Mouse (Mus musculus) hematopoietic stem cell, adult 5-6 weeks (primary cell): ENCODE measurements around the gene Adamts12. TPM values are rescaled to one million over a fixed set of nuclear protein-coding genes. Genes with fewer than 3 reads are reported as not detected.

ENCODE experiments used
- ATAC-seq, 2 experiments: fragments of 125-278 bp in 1 of 2; replicated peaks in 1 of 2; 2 replicates each; pipeline ENCODE4 v1.8.0; 2016 to 2017; ENCODE audit warnings: inconsistent platforms in 2 of 2, mild to moderate bottlenecking in 2 of 2, moderate number of reproducible peaks in 2 of 2, low read depth in 1 of 2, moderate TSS enrichment in 1 of 2; ENCODE audit not compliant: low FRiP score in 2 of 2, poor library complexity in 2 of 2, severe bottlenecking in 2 of 2, insufficient read depth in 1 of 2, low TSS enrichment in 1 of 2
- total RNA-seq: library from RNA; stranded (forward); fragments of 172-1452, 232-1000 nt; gene quantifications from 2 replicates; pipeline ENCODE4 v1.2.3, GENCODE M21; 2017

Gene Adamts12
- total RNA-seq, 1 experiment from 2014 or later: 0.74 TPM

DNA sequence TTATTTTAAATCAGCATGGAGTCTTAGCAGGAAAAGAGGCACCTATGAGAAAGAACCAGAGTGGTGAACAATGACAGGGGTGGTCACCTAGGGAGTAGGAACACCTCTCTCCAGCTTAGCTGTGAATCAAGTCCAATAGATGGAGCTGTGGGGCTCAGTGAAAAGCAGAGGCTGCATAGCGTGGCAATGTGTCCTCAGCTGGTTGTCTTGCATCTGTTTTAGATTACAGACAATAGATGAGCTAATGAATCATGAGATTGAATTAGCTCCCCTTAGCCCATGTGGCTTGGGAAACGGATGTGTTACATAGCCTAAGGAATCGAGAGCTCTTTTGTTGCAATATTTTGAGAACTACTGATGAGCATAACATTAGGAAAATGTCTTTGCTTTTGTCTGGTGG, 291.3 kb downstream of the Adamts12 start:
- no peak for ATAC-seq

- ATAC-seq: no peak
Measured at GRCm38 (mm10) chr15:11357501-11357900, 292.9 kb downstream of the Adamts12 start.

- ATAC-seq: no peak
Measured at GRCm38 (mm10) chr15:11360888-11361287, 296.3 kb downstream of the Adamts12 start.

DNA sequence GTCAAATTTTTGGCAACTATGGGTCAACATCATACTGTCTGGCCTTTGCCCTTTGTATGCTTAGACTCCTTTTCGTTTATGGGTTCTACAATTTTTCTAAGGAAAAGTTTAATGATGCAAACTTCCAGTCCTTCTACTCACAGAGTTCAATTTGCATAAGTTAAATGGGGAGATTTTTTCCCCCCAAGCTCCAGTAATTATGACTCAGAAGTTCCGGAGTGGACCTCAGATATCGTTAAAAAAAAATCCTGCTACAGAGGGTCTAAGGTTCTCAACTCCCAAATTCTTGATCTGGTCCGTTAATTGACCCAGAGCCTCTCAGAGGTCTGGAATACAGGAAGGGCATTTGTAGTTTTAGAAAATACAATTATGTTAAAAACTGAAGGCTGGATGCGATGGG, 297.2 kb downstream of the Adamts12 start:
- ATAC-seq: no peak

DNA sequence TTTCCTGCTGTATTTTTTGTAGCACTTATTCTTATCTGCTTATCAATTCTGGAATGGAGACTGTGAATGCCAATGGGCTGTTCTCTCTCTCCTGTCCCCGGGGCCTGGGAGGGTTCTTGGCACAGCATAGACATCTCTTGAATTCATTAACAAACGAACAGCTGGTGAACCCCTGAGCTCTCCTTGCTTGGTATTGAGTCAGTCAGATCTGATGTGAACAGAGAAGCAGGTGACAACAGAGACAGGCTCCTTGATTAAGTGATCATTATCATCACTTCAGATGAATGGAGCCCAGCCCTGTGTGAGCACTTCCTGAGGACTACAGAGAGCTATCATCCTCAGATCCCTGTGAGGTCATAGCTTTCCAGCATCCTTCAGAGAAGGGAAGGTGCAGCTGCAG, 299.5 kb downstream of the Adamts12 start:
- no peak for ATAC-seq

DNA sequence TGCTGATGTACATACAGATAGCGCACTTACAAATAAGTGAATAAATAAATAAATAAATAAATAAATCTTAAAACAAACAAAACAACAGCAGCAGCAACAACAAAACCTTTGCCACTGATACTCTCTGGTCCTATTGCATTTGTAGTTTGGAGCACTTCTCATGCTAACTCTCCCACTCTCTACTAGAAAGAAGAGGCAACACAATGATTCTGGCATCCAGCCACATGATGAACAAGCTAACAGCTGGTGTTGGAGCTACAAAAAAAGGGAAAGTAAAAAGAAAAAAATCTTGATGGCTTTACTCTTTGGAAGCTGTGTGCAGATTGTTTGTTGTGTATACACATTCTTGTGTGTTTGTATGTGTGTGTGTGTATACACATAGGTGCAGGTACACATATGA, 300.2 kb downstream of the Adamts12 start:
- ATAC-seq: no peak

- no peak for ATAC-seq
Measured at GRCm38 (mm10) chr15:11369572-11369971, 305.0 kb downstream of the Adamts12 start.

DNA sequence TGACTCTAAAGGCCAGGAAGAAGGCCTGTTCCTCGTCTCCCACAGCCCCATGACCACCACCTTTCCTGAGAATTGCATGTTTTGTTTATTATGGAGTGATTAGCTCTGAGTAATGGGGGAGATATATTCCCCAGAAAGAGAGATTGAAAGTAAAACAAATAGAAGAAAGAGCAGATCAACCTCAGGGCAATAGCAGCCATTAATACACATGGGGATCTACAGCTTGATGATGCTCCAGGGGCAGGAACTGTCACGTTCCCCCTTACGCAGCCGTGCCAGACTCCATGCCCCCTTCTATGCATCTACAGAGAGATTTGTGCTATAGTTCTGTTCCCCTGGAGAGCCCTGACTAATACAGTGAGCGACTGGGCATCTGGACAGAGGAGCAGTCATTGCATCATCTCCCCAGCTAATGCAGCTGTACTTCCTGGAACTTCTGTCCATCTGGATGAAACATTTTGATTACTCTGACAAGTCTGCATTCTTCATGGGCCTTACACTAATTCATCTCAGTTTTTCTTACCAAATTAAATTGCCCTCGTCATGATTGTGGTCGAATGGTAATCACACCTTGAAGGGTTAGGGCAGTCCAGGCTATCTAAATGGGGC, 306.0 kb downstream of the Adamts12 start:
- ATAC-seq: no peak

GRCm38 (mm10) chr15:11379431-11380086, 315.0 kb downstream of the Adamts12 start:
- no peak for ATAC-seq

DNA sequence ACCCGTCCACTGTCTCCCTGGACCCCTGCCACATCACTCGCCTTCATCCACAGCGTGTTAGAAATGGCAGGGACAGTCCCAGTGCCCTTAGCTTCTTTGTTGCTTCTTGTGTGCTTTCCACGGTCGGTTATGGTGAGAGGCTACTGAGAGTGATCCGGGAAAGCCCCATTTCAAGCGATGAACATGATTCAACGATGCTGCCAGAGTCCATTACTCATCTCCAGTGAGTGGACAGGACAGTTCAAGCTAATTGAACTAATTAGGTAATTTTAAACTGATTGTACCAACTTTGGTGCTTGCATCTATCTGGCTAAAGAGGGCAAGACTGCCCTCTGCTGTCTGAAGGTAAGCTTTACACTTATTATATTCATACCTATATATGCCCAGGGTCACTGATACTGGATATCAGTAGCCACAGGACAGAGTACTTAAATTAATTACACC, 315.5 kb downstream of the Adamts12 start:
- ATAC-seq: peak; percentile 53 to 59; a peak in 3 of 4 replicates

DNA sequence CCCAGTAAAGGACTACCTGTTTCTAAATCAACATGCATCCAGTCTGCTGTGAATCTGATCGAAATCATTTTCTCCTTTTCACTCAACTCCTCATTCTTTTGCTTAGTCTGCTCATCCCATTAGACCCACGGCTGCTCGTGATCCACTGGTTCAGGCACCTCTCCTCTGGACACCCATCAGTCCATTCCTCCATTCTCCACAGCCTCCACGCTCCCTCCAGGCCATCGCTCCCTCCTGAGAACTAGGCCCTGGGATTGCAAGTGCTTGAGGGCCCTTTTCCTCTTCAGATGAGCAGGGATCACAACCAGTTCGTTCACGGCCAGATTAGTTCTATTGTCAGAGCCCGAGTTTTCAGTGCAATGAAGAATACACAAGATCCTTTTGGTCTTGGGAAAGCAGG, 316.0 kb downstream of the Adamts12 start:
- ATAC-seq: no peak

- ATAC-seq: no peak
Measured at GRCm38 (mm10) chr15:11382585-11382984, 318.0 kb downstream of the Adamts12 start.

GRCm38 (mm10) chr15:11383796-11384195, 319.2 kb downstream of the Adamts12 start:
- no peak for ATAC-seq

DNA sequence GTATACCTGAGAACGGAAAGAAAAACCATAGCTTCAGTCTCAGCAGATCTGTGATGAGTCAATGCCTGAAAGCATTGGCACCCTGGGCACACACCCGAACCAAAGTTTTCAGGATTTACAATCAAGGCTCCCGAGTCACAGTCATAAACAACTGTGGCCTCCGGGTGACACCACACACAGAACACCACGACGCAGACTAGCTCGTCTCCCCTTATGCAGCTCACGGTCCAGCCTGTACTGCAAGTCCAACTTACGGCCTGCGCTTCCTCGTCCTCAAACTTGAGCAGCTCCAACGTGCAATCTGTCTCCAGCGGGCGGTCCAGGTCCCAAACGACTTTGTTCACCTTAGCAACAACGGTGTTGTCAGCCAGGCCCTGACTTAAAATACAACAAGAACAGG, 328.3 kb downstream of the Adamts12 start:
- no peak for ATAC-seq

- no peak for ATAC-seq
Measured at GRCm38 (mm10) chr15:11396421-11396820, 331.8 kb downstream of the Adamts12 start.

Other genes starting within 250 kb of the Adamts12 start
- not detected in 2 replicates for gene C1qtnf3, start 112.5 kb upstream of the Adamts12 start, total RNA-seq
- gene Amacr, start 83.0 kb upstream of the Adamts12 start, total RNA-seq: 10.6 and 12.2 TPM in 2 replicates
- gene Slc45a2, start 64.1 kb upstream of the Adamts12 start, total RNA-seq: not detected in 2 replicates
- not detected in 2 replicates for gene Rxfp3, start 26.8 kb upstream of the Adamts12 start, total RNA-seq